ENCODE assay signal across 25 mouse cellular contexts in genomic region chr3:144508342-144508741, GRCm38 (mm10).
DNase-seq lines count a peak whose midpoint lies in the region; ATAC-seq and TF ChIP-seq lines count a peak whose summit lies in the region.
"Had no signal": no experiment of that assay in that cellular context is flagged by ENCODE, and none has a peak within 500 bp of the region (broad histone marks: within the 10 kb centered on the region; RNA-seq: fewer than 3 reads in every experiment).

No protein-coding gene starts in this region.

- no peak overlapping the region for H3K9ac ChIP-seq in embryonic facial prominence, embryonic 11.5 days (replicated peaks; ENCODE audit: low read length)
- no peak overlapping the region for H3K9ac ChIP-seq in forebrain, postnatal 0 days
- H3K9ac ChIP-seq in midbrain, embryonic 11.5 days (ENCODE audit: low read length): no peak overlapping the region
- H3K9ac ChIP-seq in midbrain, postnatal 0 days (replicated peaks; ENCODE audit: low read length, poor library complexity, severe bottlenecking): no peak overlapping the region
- H3K9ac ChIP-seq in midbrain, embryonic 15.5 days: no peak overlapping the region
- no peak overlapping the region for H3K9ac ChIP-seq in midbrain, embryonic 14.5 days (replicated peaks; ENCODE audit: low read length)
- H3K9ac ChIP-seq: embryonic facial prominence, embryonic 13.5 days; hindbrain, embryonic 12.5 days had no signal

- H3K4me1 ChIP-seq in embryonic facial prominence, embryonic 11.5 days (ENCODE audit: control insufficient read depth, insufficient read depth, low read length): no peaks in the 10 kb centered on the region
- peaks cover 21% of the 10 kb centered on the region for H3K4me1 ChIP-seq in embryonic facial prominence, embryonic 10.5 days
- 0 out of 2 replicates have a peak, but pooled peaks cover 8% of the 10 kb centered on the region for H3K4me1 ChIP-seq in forebrain, postnatal 0 days (ENCODE audit: insufficient read depth)
- H3K4me1 ChIP-seq in forebrain, embryonic 10.5 days: peaks cover 23% of the 10 kb centered on the region
- peaks cover 2% of the 10 kb centered on the region; the same call in 1 of the 2 replicates for H3K4me1 ChIP-seq in midbrain, embryonic 11.5 days (ENCODE audit: control insufficient read depth, insufficient read depth, low read length)
- peaks cover 5% of the 10 kb centered on the region; the same call in 1 of the 2 replicates for H3K4me1 ChIP-seq in midbrain, postnatal 0 days (ENCODE audit: insufficient read depth, low read length)
- H3K4me1 ChIP-seq in midbrain, embryonic 15.5 days: peaks cover 12% of the 10 kb centered on the region
- peaks cover 6% of the 10 kb centered on the region; the same call in 1 of the 2 replicates for H3K4me1 ChIP-seq in midbrain, embryonic 14.5 days (ENCODE audit: control insufficient read depth, insufficient read depth, low read length)

- H3K36me3 ChIP-seq in embryonic facial prominence, embryonic 11.5 days (replicated peaks; ENCODE audit: control insufficient read depth, insufficient read depth, low read depth, low read length): no peaks in the 10 kb centered on the region
- no peaks in the 10 kb centered on the region for H3K36me3 ChIP-seq in embryonic facial prominence, embryonic 10.5 days (replicated peaks)
- no peaks in the 10 kb centered on the region for H3K36me3 ChIP-seq in forebrain, postnatal 0 days (ENCODE audit: insufficient read depth)
- H3K36me3 ChIP-seq in forebrain, embryonic 10.5 days (replicated peaks): no peaks in the 10 kb centered on the region
- no peaks in the 10 kb centered on the region for H3K36me3 ChIP-seq in midbrain, embryonic 11.5 days (ENCODE audit: control insufficient read depth, insufficient read depth, low read length)
- H3K36me3 ChIP-seq in midbrain, postnatal 0 days (ENCODE audit: insufficient read depth, low read length): no peaks in the 10 kb centered on the region
- H3K36me3 ChIP-seq in midbrain, embryonic 15.5 days (replicated peaks): no peaks in the 10 kb centered on the region
- H3K36me3 ChIP-seq in midbrain, embryonic 14.5 days (ENCODE audit: control insufficient read depth, insufficient read depth, low read length): no peaks in the 10 kb centered on the region
- H3K36me3 ChIP-seq: embryonic facial prominence, embryonic 13.5 days; hindbrain, embryonic 12.5 days had no signal

- TF ChIP-seq CTCF in forebrain, postnatal 0 days (IDR thresholded peaks at IDR 0.05; ENCODE audit: low read depth): no peak
- TF ChIP-seq CTCF in midbrain, postnatal 0 days (IDR thresholded peaks at IDR 0.05): no peak

- H3K4me2 ChIP-seq in embryonic facial prominence, embryonic 11.5 days (ENCODE audit: low read depth, low read length): no peak overlapping the region
- H3K4me2 ChIP-seq in forebrain, postnatal 0 days (ENCODE audit: low read depth): no peak overlapping the region
- H3K4me2 ChIP-seq in midbrain, embryonic 11.5 days: no peak overlapping the region
- no peak overlapping the region for H3K4me2 ChIP-seq in midbrain, postnatal 0 days (ENCODE audit: low read depth, low read length, poor library complexity, severe bottlenecking)
- H3K4me2 ChIP-seq in midbrain, embryonic 15.5 days: no peak overlapping the region
- H3K4me2 ChIP-seq in midbrain, embryonic 14.5 days (ENCODE audit: low read length): no peak overlapping the region
- H3K4me2 ChIP-seq: embryonic facial prominence, embryonic 13.5 days; heart, embryonic 11.5 days; hindbrain, embryonic 12.5 days had no signal

- no peak overlapping the region for H3K4me3 ChIP-seq in embryonic facial prominence, embryonic 11.5 days (ENCODE audit: low read depth, low read length)
- H3K4me3 ChIP-seq in embryonic facial prominence, embryonic 10.5 days: no peak overlapping the region
- H3K4me3 ChIP-seq in forebrain, postnatal 0 days (ENCODE audit: low read depth, low read length): no peak overlapping the region
- H3K4me3 ChIP-seq in forebrain, embryonic 10.5 days: no peak overlapping the region
- no peak overlapping the region for H3K4me3 ChIP-seq in midbrain, embryonic 11.5 days (ENCODE audit: low read depth, low read length)
- no peak overlapping the region for H3K4me3 ChIP-seq in midbrain, postnatal 0 days (ENCODE audit: low read depth, low read length)
- no peak overlapping the region for H3K4me3 ChIP-seq in midbrain, embryonic 15.5 days
- no peak overlapping the region for H3K4me3 ChIP-seq in midbrain, embryonic 14.5 days (replicated peaks; ENCODE audit: low read depth, low read length)
- H3K4me3 ChIP-seq: embryonic facial prominence, embryonic 13.5 days; erythroblast, embryonic 14.5 days; hindbrain, embryonic 12.5 days had no signal

- WGBS in embryonic facial prominence, embryonic 11.5 days: 88% methylated on average over 4 of the region's 4 CpGs
- WGBS in embryonic facial prominence, embryonic 10.5 days: 91% methylated on average over 4 of the region's 4 CpGs
- WGBS in forebrain, postnatal 0 days: 79% methylated on average over 4 of the region's 4 CpGs
- WGBS in forebrain, embryonic 10.5 days: 93% methylated on average over 4 of the region's 4 CpGs
- WGBS in midbrain, embryonic 11.5 days: 94% methylated on average over 4 of the region's 4 CpGs
- 90% methylated on average over 4 of the region's 4 CpGs for WGBS in midbrain, postnatal 0 days
- 85% methylated on average over 4 of the region's 4 CpGs for WGBS in midbrain, embryonic 15.5 days
- WGBS in midbrain, embryonic 14.5 days: 91% methylated on average over 4 of the region's 4 CpGs

- no peak overlapping the region for H3K27ac ChIP-seq in embryonic facial prominence, embryonic 11.5 days (replicated peaks; ENCODE audit: low read depth, low read length)
- no peak overlapping the region for H3K27ac ChIP-seq in embryonic facial prominence, embryonic 10.5 days (replicated peaks)
- H3K27ac ChIP-seq in forebrain, postnatal 0 days (ENCODE audit: low read depth, low read length): no peak overlapping the region
- no peak overlapping the region for H3K27ac ChIP-seq in forebrain, embryonic 10.5 days
- no peak overlapping the region for H3K27ac ChIP-seq in midbrain, embryonic 11.5 days (ENCODE audit: low read depth, low read length)
- H3K27ac ChIP-seq in midbrain, postnatal 0 days (ENCODE audit: low read depth, low read length): no peak overlapping the region
- H3K27ac ChIP-seq in midbrain, embryonic 15.5 days: no peak overlapping the region
- H3K27ac ChIP-seq in midbrain, embryonic 14.5 days (replicated peaks; ENCODE audit: low read depth, low read length): no peak overlapping the region
- H3K27ac ChIP-seq: embryonic facial prominence, embryonic 13.5 days; hindbrain, embryonic 12.5 days; hindbrain, postnatal 0 days had no signal

- peak; percentile 45; the same call in 1 of the 2 replicates for ATAC-seq in embryonic facial prominence, embryonic 11.5 days (replicated peaks; ENCODE audit: insufficient number of reproducible peaks, low FRiP score, low TSS enrichment, low read depth)
- ATAC-seq in forebrain, postnatal 0 days: peak; percentile 32; the same call in 1 of the 2 replicates
- no peak for ATAC-seq in midbrain, embryonic 11.5 days (ENCODE audit: low FRiP score)
- ATAC-seq in midbrain, postnatal 0 days (ENCODE audit: low FRiP score): no peak
- 0 out of 2 replicates have a peak, but pooled peaks have one; percentile 9 for ATAC-seq in midbrain, embryonic 15.5 days (replicated peaks)
- no peak for ATAC-seq in midbrain, embryonic 14.5 days (ENCODE audit: low FRiP score, low TSS enrichment)
- ATAC-seq: activated CD4-positive, CD25-positive, alpha-beta regulatory T cell, adult 4 months; hindbrain, postnatal 0 days; inflammation-experienced regulatory T-cells, adult 6 months; intestine, embryonic 16.5 days had no signal

- DNase-seq in embryonic facial prominence, embryonic 11.5 days (ENCODE audit: low spot score): no peak
- no peak for DNase-seq in embryonic facial prominence, embryonic 10.5 days (ENCODE audit: low spot score)
- DNase-seq in forebrain, postnatal 0 days: no peak
- DNase-seq in forebrain, embryonic 10.5 days (ENCODE audit: extremely low spot score, low spot score): no peak
- peak; percentile 2 for DNase-seq in midbrain, embryonic 11.5 days (ENCODE audit: low spot score, missing footprints)
- DNase-seq in midbrain, postnatal 0 days (ENCODE audit: low spot score): no peak
- no peak for DNase-seq in midbrain, embryonic 14.5 days
- DNase-seq: adrenal gland, adult 8-10 months; adrenal gland, postnatal 25 days; cerebellum, adult 11-12 months; cerebellum, adult 8-10 months; cerebellum, postnatal 10 days; cerebellum, postnatal 36 days; embryo, embryonic 11 days; gastrocnemius, postnatal 14 days; heart, adult 11 months had no signal

- H3K9me3 ChIP-seq in embryonic facial prominence, embryonic 11.5 days (replicated peaks; ENCODE audit: control insufficient read depth, low read length): no peaks in the 10 kb centered on the region
- H3K9me3 ChIP-seq in embryonic facial prominence, embryonic 10.5 days: no peaks in the 10 kb centered on the region
- no peaks in the 10 kb centered on the region for H3K9me3 ChIP-seq in forebrain, postnatal 0 days (ENCODE audit: low read length)
- H3K9me3 ChIP-seq in forebrain, embryonic 10.5 days: 0 out of 2 replicates have a peak, but pooled peaks cover 6% of the 10 kb centered on the region
- H3K9me3 ChIP-seq in midbrain, embryonic 11.5 days (ENCODE audit: control insufficient read depth, low read length): no peaks in the 10 kb centered on the region
- no peaks in the 10 kb centered on the region for H3K9me3 ChIP-seq in midbrain, postnatal 0 days (ENCODE audit: low read length)
- no peaks in the 10 kb centered on the region for H3K9me3 ChIP-seq in midbrain, embryonic 15.5 days
- H3K9me3 ChIP-seq in midbrain, embryonic 14.5 days (ENCODE audit: control insufficient read depth, low read length): no peaks in the 10 kb centered on the region
- H3K9me3 ChIP-seq: embryonic facial prominence, embryonic 13.5 days; hindbrain, embryonic 12.5 days had no signal

- no peaks in the 10 kb centered on the region for H3K27me3 ChIP-seq in embryonic facial prominence, embryonic 11.5 days (ENCODE audit: control insufficient read depth, insufficient read depth, low read length)
- H3K27me3 ChIP-seq in embryonic facial prominence, embryonic 10.5 days (replicated peaks; ENCODE audit: low read depth, poor library complexity, severe bottlenecking): no peaks in the 10 kb centered on the region
- H3K27me3 ChIP-seq in forebrain, postnatal 0 days (ENCODE audit: insufficient read depth, low read length): no peaks in the 10 kb centered on the region
- H3K27me3 ChIP-seq in forebrain, embryonic 10.5 days (ENCODE audit: poor library complexity, severe bottlenecking): no peaks in the 10 kb centered on the region
- no peaks in the 10 kb centered on the region for H3K27me3 ChIP-seq in midbrain, embryonic 11.5 days (ENCODE audit: control insufficient read depth, insufficient read depth, low read length)
- no peaks in the 10 kb centered on the region for H3K27me3 ChIP-seq in midbrain, postnatal 0 days (ENCODE audit: insufficient read depth, low read length)
- H3K27me3 ChIP-seq in midbrain, embryonic 15.5 days (replicated peaks): no peaks in the 10 kb centered on the region
- no peaks in the 10 kb centered on the region for H3K27me3 ChIP-seq in midbrain, embryonic 14.5 days (ENCODE audit: control insufficient read depth, insufficient read depth, low read length)
- H3K27me3 ChIP-seq: embryonic facial prominence, embryonic 13.5 days; hindbrain, embryonic 12.5 days had no signal

Comparison
In these comparisons a context has a peak if more than half of its experiments do, and no peak if none do; other contexts are left out.
1. ATAC-seq: peak in embryonic facial prominence, embryonic 11.5 days (single experiment), forebrain, postnatal 0 days (single experiment) and midbrain, embryonic 15.5 days (single experiment); none in midbrain, embryonic 11.5 days (single experiment), midbrain, postnatal 0 days (single experiment) and midbrain, embryonic 14.5 days (single experiment).